7 mouse cellular contexts compared by ENCODE assay signal in the genomic region with DNA sequence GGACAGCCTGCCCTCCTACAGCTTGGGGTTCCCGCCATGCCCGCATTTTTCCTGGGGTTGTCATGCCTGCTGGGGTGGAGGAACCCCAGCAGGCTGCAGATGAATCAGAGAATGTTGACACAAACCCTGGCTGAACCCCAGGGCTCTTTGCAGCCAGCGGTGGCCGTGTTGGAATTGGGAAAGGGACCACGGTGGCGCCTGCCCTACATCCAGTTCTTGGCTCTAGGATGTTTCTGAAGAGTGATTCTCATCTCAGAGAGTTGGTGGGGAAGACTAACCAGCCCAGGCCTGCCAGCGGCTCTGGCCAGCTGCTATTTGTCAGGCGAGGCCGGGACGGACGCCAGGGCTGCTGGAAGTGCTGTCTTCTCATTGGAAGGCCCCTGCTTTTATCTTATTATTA.
DNase-seq lines count a peak whose midpoint lies in the region; ATAC-seq and TF ChIP-seq lines count a peak whose summit lies in the region.

No protein-coding gene starts in this region.

- H3K4me2 ChIP-seq in embryonic facial prominence, embryonic 12.5 days (replicated peaks): no peak overlapping the region
- no peak overlapping the region for H3K4me2 ChIP-seq in heart, embryonic 16.5 days (ENCODE audit: low read depth, low read length)

- peaks cover 86% of the 10 kb centered on the region for H3K4me1 ChIP-seq in embryonic facial prominence, embryonic 12.5 days
- peaks cover 84% of the 10 kb centered on the region for H3K4me1 ChIP-seq in heart, embryonic 16.5 days (ENCODE audit: control insufficient read depth, insufficient read depth, low read length)
- H3K4me1 ChIP-seq in thymus, adult 2 months (replicated peaks; ENCODE audit: control insufficient read depth, insufficient read depth, low read length): peaks cover 90% of the 10 kb centered on the region

- WGBS in embryonic facial prominence, embryonic 12.5 days: 81% methylated on average over 11 of the region's 11 CpGs
- 47% methylated on average over 11 of the region's 11 CpGs for WGBS in heart, embryonic 16.5 days
- WGBS in thymus, adult 2 months: 90% methylated on average over 11 of the region's 11 CpGs

- no peak for TF ChIP-seq POLR2A in thymus, adult 2 months (IDR thresholded peaks at IDR 0.05; ENCODE audit: control insufficient read depth, extremely low read depth, insufficient read depth, low read length, poor library complexity)

- ATAC-seq in embryonic facial prominence, embryonic 12.5 days (ENCODE audit: insufficient number of reproducible peaks, insufficient read depth, low FRiP score, low TSS enrichment): no peak
- ATAC-seq in heart, embryonic 16.5 days (replicated peaks; ENCODE audit: extremely low read depth, insufficient read depth, low FRiP score): no peak

- no peak for TF ChIP-seq CTCF in thymus, adult 2 months (IDR thresholded peaks at IDR 0.05; ENCODE audit: borderline replicate concordance, control insufficient read depth, extremely low read depth, insufficient read depth, low read length, poor library complexity)

- H3K36me3 ChIP-seq in embryonic facial prominence, embryonic 12.5 days: no peaks in the 10 kb centered on the region
- H3K36me3 ChIP-seq in heart, embryonic 16.5 days (ENCODE audit: control insufficient read depth, insufficient read depth): no peaks in the 10 kb centered on the region
- H3K36me3 ChIP-seq in thymus, adult 2 months (ENCODE audit: control insufficient read depth, insufficient read depth, low read length): no peaks in the 10 kb centered on the region

- H3K9me3 ChIP-seq in embryonic facial prominence, embryonic 12.5 days: no peaks in the 10 kb centered on the region
- no peaks in the 10 kb centered on the region for H3K9me3 ChIP-seq in heart, embryonic 16.5 days (replicated peaks; ENCODE audit: control insufficient read depth, low read length)

- H3K27ac ChIP-seq in embryonic facial prominence, embryonic 12.5 days: 0 out of 2 replicates have a peak overlapping the region, but pooled peaks have one; percentile 12
- peak overlapping the region; percentile 64 for H3K27ac ChIP-seq in heart, embryonic 16.5 days (ENCODE audit: low read length)
- H3K27ac ChIP-seq in thymus, adult 2 months (ENCODE audit: control insufficient read depth, insufficient read depth, low read length): no peak overlapping the region

- H3K9ac ChIP-seq in embryonic facial prominence, embryonic 12.5 days: no peak overlapping the region
- H3K9ac ChIP-seq in heart, embryonic 16.5 days (ENCODE audit: low read length): peak overlapping the region; percentile 36; the same call in 1 of the 2 replicates

- H3K4me3 ChIP-seq in embryonic facial prominence, embryonic 12.5 days: no peak overlapping the region
- H3K4me3 ChIP-seq in heart, embryonic 16.5 days (ENCODE audit: low read length): no peak overlapping the region
- H3K4me3 ChIP-seq in thymus, adult 2 months (ENCODE audit: control insufficient read depth, insufficient read depth, low read length): no peak overlapping the region

- H3K27me3 ChIP-seq in embryonic facial prominence, embryonic 12.5 days: no peaks in the 10 kb centered on the region
- no peaks in the 10 kb centered on the region for H3K27me3 ChIP-seq in heart, embryonic 16.5 days (ENCODE audit: control insufficient read depth, insufficient read depth, low read length)
- no peaks in the 10 kb centered on the region for H3K27me3 ChIP-seq in thymus, adult 2 months (ENCODE audit: control insufficient read depth, insufficient read depth, low read length)

- peak; percentile 24 for DNase-seq in retina, postnatal 1 day
- DNase-seq in retina, embryonic 14.5 days (ENCODE audit: low spot score): no peak
- peak; percentile 89 for DNase-seq in lung, postnatal 10 days
- no peak for DNase-seq in thymus, adult 2 months
- no peak for DNase-seq in thymus, postnatal 10 days (ENCODE audit: low spot score in 2 of 2)

Comparison
In these comparisons a context has a peak if more than half of its experiments do, and no peak if none do; other contexts are left out.
1. DNase-seq: peak in retina, postnatal 1 day (single experiment) and lung, postnatal 10 days (single experiment); none in retina, embryonic 14.5 days (single experiment), thymus, adult 2 months (single experiment) and thymus, postnatal 10 days (0 of 2).